Mouse (Mus musculus) liver, postnatal 0 days (tissue): ENCODE data around the gene Hoxb3. TPM values are rescaled to one million over a fixed set of nuclear protein-coding genes. Genes with fewer than 3 reads are reported as not detected.

ENCODE experiments used
- ATAC-seq: fragments of 200-750 bp; cut with Nextera tagmentation; 2 replicates; pipeline ENCODE4 v1.8.0; 2017; ENCODE audit warnings: mild to moderate bottlenecking, moderate library complexity
- DNase-seq: peaks from one replicate; pipeline ENCODE4 v3.0.0-alpha.2; 2016
- H3K27ac ChIP-seq: fragments of 300-500 bp; sonication (generic); 2 replicates; pipeline ENCODE4 v1.5.1; 2014; ENCODE audit warnings: antibody characterized with exemption, moderate library complexity, mild to moderate bottlenecking, low read depth
- H3K27me3 ChIP-seq: fragments of 300-500 bp; sonication (generic); 2 replicates; pipeline ENCODE4 v1.6.1; 2014; ENCODE audit warnings: low read length, control low read depth, mixed read lengths; ENCODE audit not compliant: insufficient read depth
- H3K36me3 ChIP-seq: fragments of 300-500 bp; sonication (generic); replicated peaks from 2 replicates; pipeline ENCODE4 v1.6.1; 2014; ENCODE audit warnings: mild to moderate bottlenecking, control low read depth, low read length, moderate library complexity, mixed read lengths; ENCODE audit not compliant: insufficient read depth
- H3K4me1 ChIP-seq: fragments of 300-500 bp; sonication (generic); 2 replicates; pipeline ENCODE4 v1.6.1; 2014; ENCODE audit warnings: antibody characterized with exemption, mild to moderate bottlenecking, control low read depth; ENCODE audit not compliant: insufficient read depth
- H3K4me2 ChIP-seq: fragments of 300-500 bp; sonication (generic); 2 replicates; pipeline ENCODE4 v1.6.1; 2014; ENCODE audit warnings: low read depth, mild to moderate bottlenecking, low read length, moderate library complexity, mixed read lengths
- H3K4me3 ChIP-seq: fragments of 300-500 bp; sonication (generic); 2 replicates; pipeline ENCODE4 v1.5.1; 2014; ENCODE audit warnings: low read depth, low read length
- H3K9ac ChIP-seq: fragments of 300-500 bp; sonication (generic); replicated peaks from 2 replicates; pipeline ENCODE4 v1.6.1; 2014; ENCODE audit warnings: mild to moderate bottlenecking, moderate library complexity
- H3K9me3 ChIP-seq: fragments of 300-500 bp; sonication (generic); 2 replicates; pipeline ENCODE4 v1.6.1; 2016; ENCODE audit warnings: mild to moderate bottlenecking, control low read depth, low read length, mixed read lengths
- CTCF ChIP-seq: sonication (generic); IDR thresholded peaks from 2 replicates; pipeline ENCODE4 v1.5.1; 2016; ENCODE audit warnings: antibody characterized with exemption, low read depth
- EP300 ChIP-seq: IDR thresholded peaks from 2 replicates; pipeline ENCODE4 v1.6.1; 2016; ENCODE audit warnings: antibody characterized with exemption, low read depth, mild to moderate bottlenecking
- WGBS: fragments of 180-500 bp; shearing (Covaris S2); extraction: QIAGEN DNeasy Blood & Tissue Kit; methylation state at CpG from one replicate; pipeline ENCODE4 v1.1.7; 2014; ENCODE audit not compliant: insufficient replicate concordance; 5-methylcytosine and 5-hydroxymethylcytosine counted together
- polyA plus RNA-seq: library from polyadenylated mRNA; unstranded; fragments of >200 nt; fragmentation: Nextera tagmentation; extraction: Ambion mirVana; gene quantifications from 2 replicates; pipeline ENCODE4 v1.2.1, GENCODE M21; 2015

The Hoxb3 gene
- polyA plus RNA-seq: 0.19 and 0.26 TPM in 2 replicates

DNA sequence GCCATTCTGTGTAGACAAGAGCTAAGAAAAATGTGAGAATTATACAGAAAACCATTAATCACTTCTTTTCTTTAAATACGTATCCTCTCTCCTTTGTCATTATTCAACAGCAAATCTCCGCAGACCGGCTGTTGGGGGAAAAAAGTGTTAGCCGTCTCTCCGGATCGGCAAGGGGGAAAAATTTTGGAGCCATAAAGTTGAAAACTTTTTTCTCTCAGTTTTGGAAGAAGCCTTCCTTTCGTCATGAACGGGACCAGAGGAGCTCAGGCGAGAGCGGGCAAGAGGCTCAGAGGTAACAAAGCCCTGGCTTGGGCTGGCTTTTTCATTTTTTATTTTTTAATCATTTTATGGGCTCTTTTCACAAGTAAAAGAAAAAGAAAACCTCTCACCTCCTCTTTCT is at the start of gene Hoxb3:
Hoxb3 (plus strand) TSS at position 173 of the 400 bp plus-strand sequence.
- Histone ChIP-seq H3K27me3 (peaks cover 67% of the 10 kb centered on the region), H3K9ac (no peak within 1 kb of the TSS), H3K9me3 (no peaks in the 10 kb centered on the region), H3K4me3 (no peak within 1 kb of the TSS), H3K4me1 (no peaks in the 10 kb centered on the region), H3K4me2 (no peak within 1 kb of the TSS), H3K36me3 (no peaks in the 10 kb centered on the region), H3K27ac (no peak within 1 kb of the TSS)
- no peak for ATAC-seq
- TF ChIP-seq CTCF: no peak
- TF ChIP-seq EP300: no peak
- no peak for DNase-seq
- WGBS: 46% methylated on average over 10 of the region's 10 CpGs

GRCm38 (mm10) chr11:96274428-96274827 is 48.7 kb upstream of the Hoxb3 start:
- no peak overlapping the region for H3K9ac ChIP-seq
- peaks cover 98% of the 10 kb centered on the region for H3K27me3 ChIP-seq
- H3K4me3 ChIP-seq: no peak overlapping the region
- ATAC-seq (no peak), DNase-seq (no peak)
- H3K27ac ChIP-seq: no peak overlapping the region
- no peaks in the 10 kb centered on the region for H3K36me3 ChIP-seq
- no peaks in the 10 kb centered on the region for H3K9me3 ChIP-seq
- 43% methylated on average over 10 of the region's 10 CpGs for WGBS
- TF ChIP-seq CTCF: no peak
- no peak for TF ChIP-seq EP300
- peaks cover 4% of the 10 kb centered on the region; the same call in 1 of the 2 replicates for H3K4me1 ChIP-seq
- H3K4me2 ChIP-seq: no peak overlapping the region

DNA sequence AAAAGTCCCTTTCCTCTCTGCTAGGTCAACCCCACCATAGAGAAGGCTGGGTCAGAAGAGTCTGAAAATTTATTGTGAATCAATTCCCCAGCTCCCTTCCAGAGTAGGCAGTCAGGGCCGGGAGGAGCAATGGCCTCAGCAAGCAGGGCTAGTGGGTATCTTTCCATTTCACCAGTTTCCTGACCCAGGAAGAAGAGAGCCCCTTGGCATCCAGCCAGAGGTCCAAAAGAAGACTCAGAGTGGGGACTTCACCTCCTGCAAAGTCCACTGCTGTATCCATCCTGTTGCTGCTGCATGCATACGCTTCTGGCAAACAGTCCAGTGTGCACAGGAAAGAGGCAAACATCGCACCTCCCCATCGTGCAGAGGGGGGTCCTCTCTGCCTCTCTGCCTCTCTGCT is 47.2 kb upstream of the Hoxb3 start:
- Histone ChIP-seq H3K9ac (no peak overlapping the region), H3K4me1 (peaks cover 4% of the 10 kb centered on the region; the same call in 1 of the 2 replicates), H3K36me3 (no peaks in the 10 kb centered on the region), H3K4me2 (no peak overlapping the region), H3K27ac (no peak overlapping the region), H3K27me3 (peaks cover 95% of the 10 kb centered on the region), H3K4me3 (no peak overlapping the region), H3K9me3 (no peaks in the 10 kb centered on the region)
- whole genome bisulfite sequencing: 18% methylated on average over 4 of the region's 4 CpGs
- ATAC-seq: no peak
- TF ChIP-seq EP300 (no peak), CTCF (no peak)
- no peak for DNase-seq

- no peak overlapping the region for H3K9ac ChIP-seq
- ATAC-seq (no peak), DNase-seq (no peak)
- no peak overlapping the region for H3K27ac ChIP-seq
- no peaks in the 10 kb centered on the region for H3K36me3 ChIP-seq
- no peaks in the 10 kb centered on the region for H3K9me3 ChIP-seq
- no peak for TF ChIP-seq CTCF
- no peak for TF ChIP-seq EP300
- H3K4me2 ChIP-seq: no peak overlapping the region
- 4% methylated on average over 35 of the region's 35 CpGs for WGBS
- H3K4me1 ChIP-seq: no peaks in the 10 kb centered on the region
- no peak overlapping the region for H3K4me3 ChIP-seq
- H3K27me3 ChIP-seq: peaks cover 94% of the 10 kb centered on the region
Measured at GRCm38 (mm10) chr11:96277151-96278044, 45.7 kb upstream of the Hoxb3 start.

- no peak overlapping the region for H3K27ac ChIP-seq
- H3K9ac ChIP-seq: no peak overlapping the region
- H3K4me2 ChIP-seq: no peak overlapping the region
- WGBS: 15% methylated on average over 14 of the region's 14 CpGs
- no peak for TF ChIP-seq CTCF
- TF ChIP-seq EP300: no peak
- H3K27me3 ChIP-seq: peaks cover 94% of the 10 kb centered on the region
- H3K4me3 ChIP-seq: no peak overlapping the region
- DNase-seq (no peak), ATAC-seq (no peak)
- H3K36me3 ChIP-seq: no peaks in the 10 kb centered on the region
- H3K4me1 ChIP-seq: no peaks in the 10 kb centered on the region
- H3K9me3 ChIP-seq: no peaks in the 10 kb centered on the region
Measured at GRCm38 (mm10) chr11:96278324-96278723, 44.8 kb upstream of the Hoxb3 start.

DNA sequence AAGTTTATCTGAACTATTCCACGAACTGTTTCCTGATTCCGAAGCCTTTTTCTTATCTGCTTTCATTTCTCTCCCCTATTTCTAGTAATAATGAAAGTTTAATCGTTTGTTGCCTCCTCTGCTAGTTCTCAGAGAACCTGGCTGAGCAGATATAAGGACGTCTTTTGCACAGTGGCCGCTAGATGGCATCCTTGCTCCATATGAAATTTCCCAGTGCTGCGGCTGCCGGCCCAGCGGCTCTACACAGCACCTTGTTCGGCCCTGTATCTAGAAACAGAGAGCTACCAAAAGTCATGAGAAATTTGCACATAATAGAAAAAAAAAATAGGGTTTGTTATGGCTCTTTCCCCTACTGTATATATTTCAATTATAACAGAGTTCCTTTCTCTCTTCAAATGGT is 44.4 kb upstream of the Hoxb3 start:
- Histone ChIP-seq H3K4me1 (no peaks in the 10 kb centered on the region), H3K36me3 (no peaks in the 10 kb centered on the region), H3K27ac (no peak overlapping the region), H3K9ac (no peak overlapping the region), H3K4me2 (no peak overlapping the region), H3K27me3 (peaks cover 94% of the 10 kb centered on the region), H3K9me3 (no peaks in the 10 kb centered on the region), H3K4me3 (no peak overlapping the region)
- peak; percentile 48; the same call in 1 of the 2 replicates for ATAC-seq
- under 1% methylated on average over 9 of the region's 9 CpGs for WGBS
- TF ChIP-seq CTCF: peak; percentile 84
- no peak for TF ChIP-seq EP300
- peak; percentile 86 for DNase-seq
